Mouse (Mus musculus) small intestine, adult 10 weeks (tissue): ENCODE measurements around the gene Gm21891. TPM values are rescaled to one million over a fixed set of nuclear protein-coding genes. Genes with fewer than 3 reads are reported as not detected.

Experiments used
- polyA plus RNA-seq: library from polyadenylated mRNA; stranded (reverse); fragments of 350-450 nt; fragmentation: Illumina TruSeq; extraction: RNeasy Lipid Tissue Mini Kit (QIAGEN cat#74804); gene quantifications from one replicate; pipeline ENCODE4 v1.2.3, GENCODE M21; 2014; ENCODE audit warnings: low replicate concordance

The Gm21891 gene
- not detected for polyA plus RNA-seq

DNA sequence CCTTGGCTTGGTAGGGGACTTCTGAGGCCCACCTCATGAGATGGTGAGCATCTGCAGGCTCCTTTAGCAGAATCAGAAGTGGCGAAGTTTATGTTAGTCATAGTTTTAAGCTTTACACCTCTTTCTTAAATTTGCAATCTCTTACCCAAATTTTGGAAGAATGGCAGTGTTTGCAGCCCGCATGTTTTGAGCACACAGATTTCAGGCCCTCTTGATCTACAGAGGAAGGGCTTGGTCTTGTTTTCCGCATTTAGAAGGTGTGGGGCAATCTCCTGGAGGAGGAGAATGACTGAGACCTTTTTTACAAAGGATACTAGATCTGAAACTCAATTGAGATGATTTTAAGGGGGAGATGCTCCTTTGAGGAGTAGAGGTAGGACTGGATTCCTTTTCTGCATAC is at the start of gene Gm21891:
Gm21891 (minus strand) TSS at position 101 of the 400 bp plus-strand sequence.

GRCm38 (mm10) chrY:13161668-13162067 is 28.4 kb upstream of the Gm21891 start, which contains the start of gene Gm21425:
Gm21425 (plus strand) TSS chrY:13161968.

Other genes starting within 250 kb of the Gm21891 start
- not detected for gene Gm20807, start 90.6 kb downstream of the Gm21891 start, polyA plus RNA-seq
- gene Gm21425, start 28.5 kb upstream of the Gm21891 start, polyA plus RNA-seq, result not detected
- not detected for gene Gm21828, start 90.4 kb upstream of the Gm21891 start, polyA plus RNA-seq
- not detected for gene Gm21440, start 118.9 kb upstream of the Gm21891 start, polyA plus RNA-seq
- not detected for gene Gm21454, start 119.0 kb upstream of the Gm21891 start, polyA plus RNA-seq
- gene Gm21725, start 215.6 kb upstream of the Gm21891 start, polyA plus RNA-seq, result not detected